Mouse (Mus musculus) midbrain, embryonic 15.5 days (tissue): ENCODE results near the gene Ttc32. TPM values are rescaled to one million over a fixed set of nuclear protein-coding genes. Genes with fewer than 3 reads are reported as not detected.
A peak's percentile ranks its signal among the peaks of the same experiment; 100 is the strongest.
"Not testable (repeated sequence)": the region's sequence is repeated elsewhere in the genome, so short reads cannot be mapped to it uniquely, and the experiment has no call there.

ENCODE experiments used
- ATAC-seq: fragments of 200-750 bp; cut with Nextera tagmentation; replicated peaks from 2 replicates; pipeline ENCODE4 v1.8.0; 2017; ENCODE audit warnings: moderate TSS enrichment
- H3K27ac ChIP-seq: fragments of 300-500 bp; sonication (generic); 2 replicates; pipeline ENCODE4 v1.5.1; 2015; ENCODE audit warnings: mild to moderate bottlenecking, inconsistent platforms
- H3K27me3 ChIP-seq: fragments of 300-500 bp; sonication (generic); replicated peaks from 2 replicates; pipeline ENCODE4 v1.6.1; 2015; ENCODE audit warnings: inconsistent platforms
- H3K36me3 ChIP-seq: fragments of 300-500 bp; sonication (generic); replicated peaks from 2 replicates; pipeline ENCODE4 v1.6.1; 2015; ENCODE audit warnings: inconsistent platforms
- H3K4me1 ChIP-seq: fragments of 300-500 bp; sonication (generic); 2 replicates; pipeline ENCODE4 v1.6.1; 2015; ENCODE audit warnings: inconsistent platforms
- H3K4me2 ChIP-seq: fragments of 300-500 bp; sonication (generic); 2 replicates; pipeline ENCODE4 v1.6.1; 2015; ENCODE audit warnings: inconsistent platforms, mild to moderate bottlenecking, moderate library complexity
- H3K4me3 ChIP-seq: fragments of 300-500 bp; sonication (generic); 2 replicates; pipeline ENCODE4 v1.5.1; 2015; ENCODE audit warnings: mild to moderate bottlenecking, inconsistent platforms
- H3K9ac ChIP-seq: fragments of 300-500 bp; sonication (generic); 2 replicates; pipeline ENCODE4 v1.6.1; 2015; ENCODE audit warnings: mild to moderate bottlenecking, inconsistent platforms
- H3K9me3 ChIP-seq: fragments of 300-500 bp; sonication (generic); 2 replicates; pipeline ENCODE4 v1.6.1; 2016; ENCODE audit warnings: inconsistent platforms
- WGBS: fragments of 180-500 bp; shearing (Covaris S2); methylation state at CpG from one replicate; pipeline ENCODE4 v1.1.7; 2015; ENCODE audit warnings: mixed read lengths; 5-methylcytosine and 5-hydroxymethylcytosine counted together
- polyA plus RNA-seq: library from polyadenylated mRNA; unstranded; fragments of >200 nt; fragmentation: Nextera tagmentation; extraction: Ambion mirVana; gene quantifications from 2 replicates; pipeline ENCODE4 v1.2.1, GENCODE M21; 2015

The Ttc32 gene
- polyA plus RNA-seq, 1 experiment from 2014 or later, result 6.8 TPM

- Histone ChIP-seq H3K27ac (no peak overlapping the region), H3K4me3 (no peak overlapping the region), H3K27me3 (no peaks in the 10 kb centered on the region), H3K9ac (no peak overlapping the region), H3K4me2 (no peak overlapping the region), H3K9me3 (no peaks in the 10 kb centered on the region), H3K36me3 (peaks cover 3% of the 10 kb centered on the region; the same call in 1 of the 2 replicates), H3K4me1 (no peaks in the 10 kb centered on the region)
- no peak for ATAC-seq
- WGBS, result 89% methylated on average over 13 of the region's 13 CpGs
Measured at GRCm38 (mm10) chr12:9024736-9025135, 5.1 kb upstream of the Ttc32 start.

GRCm38 (mm10) chr12:9026843-9027242 is 3.0 kb upstream of the Ttc32 start:
- peaks cover 7% of the 10 kb centered on the region; the same call in 1 of the 2 replicates for H3K4me1 ChIP-seq
- H3K9me3 ChIP-seq, result no peaks in the 10 kb centered on the region
- ATAC-seq, result no peak
- H3K36me3 ChIP-seq, result peaks cover 3% of the 10 kb centered on the region; the same call in 1 of the 2 replicates
- H3K4me3 ChIP-seq, result no peak overlapping the region
- H3K27ac ChIP-seq, result no peak overlapping the region
- H3K27me3 ChIP-seq, result no peaks in the 10 kb centered on the region
- H3K4me2 ChIP-seq, result no peak overlapping the region
- H3K9ac ChIP-seq, result no peak overlapping the region

- WGBS, result 90% methylated on average over 7 of the region's 7 CpGs
- ATAC-seq, H3K4me2 ChIP-seq, H3K36me3 ChIP-seq, H3K4me3 ChIP-seq, H3K4me1 ChIP-seq, H3K27me3 ChIP-seq, H3K9me3 ChIP-seq, H3K27ac ChIP-seq, H3K9ac ChIP-seq: not testable (repeated sequence)
Measured at GRCm38 (mm10) chr12:9028816-9029215, 981 bp upstream of the Ttc32 start.

- no peaks in the 10 kb centered on the region for H3K27me3 ChIP-seq
- H3K4me1 ChIP-seq, result peaks cover 7% of the 10 kb centered on the region; the same call in 1 of the 2 replicates
- H3K36me3 ChIP-seq, result peaks cover 3% of the 10 kb centered on the region; the same call in 1 of the 2 replicates
- peak; percentile 65 for ATAC-seq
- no peaks in the 10 kb centered on the region for H3K9me3 ChIP-seq
- H3K4me2 ChIP-seq, result peak overlapping the region; percentile 76
- 65% methylated on average over 4 of the region's 4 CpGs for WGBS
- H3K27ac ChIP-seq, result peak overlapping the region; percentile 94
- peak overlapping the region; percentile 47 for H3K4me3 ChIP-seq
- H3K9ac ChIP-seq, result peak overlapping the region; percentile 91; the same call in 1 of the 2 replicates
Measured at GRCm38 (mm10) chr12:9029506-9029887, 300 bp upstream of the Ttc32 start.

GRCm38 (mm10) chr12:9031166-9031565 is 1.4 kb downstream of the Ttc32 start:
- ATAC-seq, result no peak
- 0 out of 2 replicates have a peak, but pooled peaks cover 3% of the 10 kb centered on the region for H3K36me3 ChIP-seq
- no peak overlapping the region for H3K27ac ChIP-seq
- H3K27me3 ChIP-seq, result no peaks in the 10 kb centered on the region
- H3K4me3 ChIP-seq, result peak overlapping the region; percentile 47
- H3K4me1 ChIP-seq, result peaks cover 7% of the 10 kb centered on the region; the same call in 1 of the 2 replicates
- no peaks in the 10 kb centered on the region for H3K9me3 ChIP-seq
- H3K9ac ChIP-seq, result peak overlapping the region; percentile 91
- H3K4me2 ChIP-seq, result peak overlapping the region; percentile 76
- WGBS, result 68% methylated on average over 8 of the region's 8 CpGs

- no peak overlapping the region for H3K27ac ChIP-seq
- H3K36me3 ChIP-seq, result 0 out of 2 replicates have a peak, but pooled peaks cover under 1% of the 10 kb centered on the region
- H3K4me2 ChIP-seq, result no peak overlapping the region
- no peaks in the 10 kb centered on the region for H3K27me3 ChIP-seq
- no peak for ATAC-seq
- no peaks in the 10 kb centered on the region for H3K9me3 ChIP-seq
- H3K9ac ChIP-seq, result no peak overlapping the region
- peaks cover 7% of the 10 kb centered on the region; the same call in 1 of the 2 replicates for H3K4me1 ChIP-seq
- H3K4me3 ChIP-seq, result no peak overlapping the region
Measured at GRCm38 (mm10) chr12:9033140-9033539, 3.3 kb downstream of the Ttc32 start.

GRCm38 (mm10) chr12:9036409-9036808 is 6.6 kb downstream of the Ttc32 start:
- 0 out of 2 replicates have a peak, but pooled peaks cover under 1% of the 10 kb centered on the region for H3K4me1 ChIP-seq
- ATAC-seq, result peak; percentile 51; the same call in 1 of the 2 replicates
- 75% methylated on average over 9 of the region's 9 CpGs for WGBS
- no peak overlapping the region for H3K9ac ChIP-seq
- H3K4me2 ChIP-seq, result no peak overlapping the region
- H3K27ac ChIP-seq, result no peak overlapping the region
- H3K27me3 ChIP-seq, result no peaks in the 10 kb centered on the region
- no peaks in the 10 kb centered on the region for H3K36me3 ChIP-seq
- no peaks in the 10 kb centered on the region for H3K9me3 ChIP-seq
- H3K4me3 ChIP-seq, result no peak overlapping the region

- Histone ChIP-seq H3K4me1 (no peaks in the 10 kb centered on the region), H3K9me3 (no peaks in the 10 kb centered on the region), H3K4me3 (no peak overlapping the region), H3K9ac (no peak overlapping the region), H3K36me3 (no peaks in the 10 kb centered on the region), H3K27ac (no peak overlapping the region), H3K27me3 (no peaks in the 10 kb centered on the region), H3K4me2 (no peak overlapping the region)
- ATAC-seq, result no peak
- 89% methylated on average over 5 of the region's 5 CpGs for WGBS
Measured at GRCm38 (mm10) chr12:9040177-9040576, 10.4 kb downstream of the Ttc32 start.

GRCm38 (mm10) chr12:9040686-9041085 is 10.9 kb downstream of the Ttc32 start:
- 66% methylated on average over 7 of the region's 7 CpGs for WGBS
- Histone ChIP-seq H3K4me2 (no peak overlapping the region), H3K4me1 (no peaks in the 10 kb centered on the region), H3K27ac (no peak overlapping the region), H3K27me3 (no peaks in the 10 kb centered on the region), H3K36me3 (no peaks in the 10 kb centered on the region), H3K9ac (no peak overlapping the region), H3K9me3 (no peaks in the 10 kb centered on the region), H3K4me3 (no peak overlapping the region)
- ATAC-seq, result no peak

- Histone ChIP-seq H3K27ac (no peak overlapping the region), H3K4me2 (no peak overlapping the region), H3K27me3 (no peaks in the 10 kb centered on the region), H3K9me3 (no peaks in the 10 kb centered on the region), H3K9ac (no peak overlapping the region), H3K36me3 (no peaks in the 10 kb centered on the region), H3K4me3 (no peak overlapping the region), H3K4me1 (no peaks in the 10 kb centered on the region)
- WGBS, result 75% methylated on average over 5 of the region's 5 CpGs
- ATAC-seq, result no peak
Measured at GRCm38 (mm10) chr12:9042316-9042715, 12.5 kb downstream of the Ttc32 start.

- ATAC-seq, result no peak
- WGBS, result 85% methylated on average over 3 of the region's 3 CpGs
Measured at GRCm38 (mm10) chr12:9042759-9043158, 13.0 kb downstream of the Ttc32 start.

GRCm38 (mm10) chr12:9044666-9045065 is 14.9 kb downstream of the Ttc32 start:
- Histone ChIP-seq H3K9me3 (no peaks in the 10 kb centered on the region), H3K4me2 (no peak overlapping the region), H3K27ac (no peak overlapping the region), H3K27me3 (no peaks in the 10 kb centered on the region), H3K36me3 (no peaks in the 10 kb centered on the region), H3K4me1 (no peaks in the 10 kb centered on the region), H3K4me3 (no peak overlapping the region), H3K9ac (no peak overlapping the region)
- WGBS, result 94% methylated on average over 7 of the region's 7 CpGs
- ATAC-seq, result no peak

More at GRCm38 (mm10) chr12:9042759-9043158, 13.0 kb downstream of the Ttc32 start:
- Histone ChIP-seq H3K9ac (no peak overlapping the region), H3K4me2 (no peak overlapping the region), H3K27me3 (no peaks in the 10 kb centered on the region), H3K4me1 (no peaks in the 10 kb centered on the region), H3K27ac (no peak overlapping the region), H3K9me3 (no peaks in the 10 kb centered on the region), H3K4me3 (no peak overlapping the region), H3K36me3 (no peaks in the 10 kb centered on the region)

GRCm38 (mm10) chr12:9046674-9047073 is 16.9 kb downstream of the Ttc32 start:
- Histone ChIP-seq H3K4me2 (no peak overlapping the region), H3K9me3 (no peaks in the 10 kb centered on the region), H3K27ac (no peak overlapping the region), H3K9ac (no peak overlapping the region), H3K27me3 (no peaks in the 10 kb centered on the region), H3K36me3 (no peaks in the 10 kb centered on the region), H3K4me1 (no peaks in the 10 kb centered on the region), H3K4me3 (no peak overlapping the region)
- 81% methylated on average over 4 of the region's 4 CpGs for WGBS
- ATAC-seq, result no peak
